Mouse (Mus musculus) heart, embryonic 10.5 days (tissue): ENCODE measurements around the gene Gucy2c. TPM values are rescaled to one million over a fixed set of nuclear protein-coding genes. Genes with fewer than 3 reads are reported as not detected.

Experiments used
- DNase-seq: peaks from one replicate; pipeline ENCODE4 v3.0.0-alpha.2; 2017; ENCODE audit warnings: low spot score
- H3K27ac ChIP-seq: fragments of 300-500 bp; sonication (generic); 2 replicates; pipeline ENCODE4 v1.5.1; 2016; ENCODE audit warnings: mild to moderate bottlenecking
- H3K27me3 ChIP-seq: fragments of 300-500 bp; sonication (generic); 2 replicates; pipeline ENCODE4 v1.6.1; 2016; ENCODE audit warnings: mild to moderate bottlenecking; ENCODE audit not compliant: poor library complexity, insufficient read depth, severe bottlenecking
- H3K36me3 ChIP-seq: fragments of 300-500 bp; sonication (generic); 2 replicates; pipeline ENCODE4 v1.6.1; 2016; ENCODE audit warnings: mild to moderate bottlenecking, moderate library complexity
- H3K4me1 ChIP-seq: fragments of 300-500 bp; sonication (generic); 2 replicates; pipeline ENCODE4 v1.6.1; 2016; ENCODE audit warnings: mild to moderate bottlenecking
- H3K4me3 ChIP-seq: fragments of 300-500 bp; sonication (generic); 2 replicates; pipeline ENCODE4 v1.5.1; 2016; ENCODE audit warnings: mild to moderate bottlenecking, moderate library complexity
- H3K9me3 ChIP-seq: fragments of 300-500 bp; sonication (generic); 2 replicates; pipeline ENCODE4 v1.6.1; 2016; ENCODE audit warnings: mild to moderate bottlenecking, moderate library complexity
- WGBS: fragments of 180-500 bp; shearing (Covaris S2); methylation state at CpG from one replicate; pipeline ENCODE4 v1.1.7; 2016; 5-methylcytosine and 5-hydroxymethylcytosine counted together
- polyA plus RNA-seq: library from polyadenylated mRNA; unstranded; fragments of >200 nt; fragmentation: Nextera tagmentation; extraction: Ambion mirVana; gene quantifications from 2 replicates; pipeline ENCODE4 v1.2.1, GENCODE M21; 2016

Gucy2c gene
- polyA plus RNA-seq, 1 experiment from 2014 or later, result 0.10 TPM

DNA sequence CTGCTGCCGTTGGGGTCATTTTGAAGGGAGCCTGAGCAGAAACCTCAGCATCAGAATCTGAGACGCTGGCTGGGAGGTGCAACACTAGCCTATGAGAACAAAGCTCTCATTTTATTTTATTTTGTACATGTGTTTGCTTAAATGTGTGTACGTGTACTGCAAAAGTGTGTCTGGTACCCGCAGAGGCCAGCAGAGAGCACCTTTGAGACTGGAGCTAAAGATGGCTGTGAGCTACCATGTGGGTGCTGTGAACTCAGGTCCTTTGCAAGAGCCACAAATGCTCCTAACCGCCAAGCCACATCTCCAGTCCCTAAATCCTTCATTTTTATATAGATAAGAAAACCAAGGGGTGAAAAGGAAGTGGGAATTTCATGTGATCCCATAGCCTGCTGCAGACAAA is 71.2 kb downstream of the Gucy2c start:
- Histone ChIP-seq H3K9me3 (no peaks in the 10 kb centered on the region), H3K27ac (no peak overlapping the region), H3K36me3 (no peaks in the 10 kb centered on the region), H3K4me1 (no peaks in the 10 kb centered on the region), H3K4me3 (no peak overlapping the region), H3K27me3 (no peaks in the 10 kb centered on the region)
- DNase-seq, result no peak
- WGBS, result 81% methylated on average over 5 of the region's 5 CpGs

- no peaks in the 10 kb centered on the region for H3K9me3 ChIP-seq
- DNase-seq, result no peak
- H3K4me3 ChIP-seq, result no peak overlapping the region
- H3K4me1 ChIP-seq, result no peaks in the 10 kb centered on the region
- no peak overlapping the region for H3K27ac ChIP-seq
- WGBS, result 91% methylated on average over 6 of the region's 6 CpGs
- no peaks in the 10 kb centered on the region for H3K36me3 ChIP-seq
- H3K27me3 ChIP-seq, result no peaks in the 10 kb centered on the region
Observed at GRCm38 (mm10) chr6:136708597-136708996, 73.0 kb downstream of the Gucy2c start.

- Histone ChIP-seq H3K4me3 (no peak overlapping the region), H3K9me3 (no peaks in the 10 kb centered on the region), H3K27me3 (no peaks in the 10 kb centered on the region), H3K36me3 (no peaks in the 10 kb centered on the region), H3K4me1 (peaks cover 13% of the 10 kb centered on the region), H3K27ac (no peak overlapping the region)
- no peak for DNase-seq
- 90% methylated on average over 3 of the region's 3 CpGs for WGBS
Observed at GRCm38 (mm10) chr6:136701878-136702277, 79.7 kb downstream of the Gucy2c start.

DNA sequence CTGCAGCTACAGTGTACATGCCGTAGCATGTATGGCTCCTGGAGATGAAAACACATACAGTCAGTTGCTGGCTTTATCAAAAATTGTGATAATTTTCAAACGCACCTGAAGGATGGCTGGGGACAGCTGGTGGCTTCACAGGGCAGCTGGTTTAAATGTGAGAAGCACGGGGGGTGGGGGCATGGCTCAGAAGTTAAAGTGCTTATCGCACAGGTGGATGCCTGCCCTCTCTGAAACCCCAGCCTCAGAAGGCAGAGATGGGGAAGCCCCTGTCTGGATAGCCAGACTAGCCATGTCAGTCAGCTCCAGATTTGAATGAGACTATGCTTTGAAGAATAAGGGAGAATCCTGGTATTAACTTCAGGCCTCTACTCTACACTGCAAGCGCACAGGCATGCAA is 80.4 kb downstream of the Gucy2c start:
- Histone ChIP-seq H3K4me1 (peaks cover 13% of the 10 kb centered on the region), H3K36me3 (no peaks in the 10 kb centered on the region), H3K9me3 (no peaks in the 10 kb centered on the region), H3K27me3 (no peaks in the 10 kb centered on the region), H3K27ac (no peak overlapping the region), H3K4me3 (no peak overlapping the region)
- DNase-seq, result no peak
- 81% methylated on average over 5 of the region's 5 CpGs for WGBS

GRCm38 (mm10) chr6:136691314-136691713 is 90.3 kb downstream of the Gucy2c start:
- H3K9me3 ChIP-seq, result no peaks in the 10 kb centered on the region
- no peaks in the 10 kb centered on the region; the same call in 1 of the 2 replicates for H3K4me1 ChIP-seq
- WGBS, result 92% methylated on average over 6 of the region's 6 CpGs

DNA sequence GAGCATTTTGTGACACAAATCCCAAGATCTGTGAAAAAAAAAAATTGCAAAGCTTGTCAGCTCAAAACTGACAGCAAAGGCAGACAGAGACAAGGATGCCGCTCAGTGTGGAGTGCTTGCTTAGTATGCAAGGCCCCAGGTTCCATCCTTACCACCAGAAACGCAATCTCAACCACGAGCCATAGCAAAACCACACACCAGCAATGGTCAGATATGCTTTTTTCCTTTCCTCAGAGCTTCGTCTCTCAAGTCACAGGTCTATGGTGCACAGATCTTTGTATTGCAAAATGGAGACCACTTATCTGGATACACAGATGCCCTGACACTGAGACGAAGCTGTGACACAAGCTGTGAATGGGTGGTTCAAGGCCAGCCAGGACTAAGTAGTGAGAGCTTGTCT is 91.0 kb downstream of the Gucy2c start:
- H3K4me1 ChIP-seq, result peaks cover 2% of the 10 kb centered on the region
- DNase-seq, result no peak
- no peaks in the 10 kb centered on the region for H3K27me3 ChIP-seq
- WGBS, result 71% methylated on average over 5 of the region's 5 CpGs
- H3K4me3 ChIP-seq, result no peak overlapping the region
- no peaks in the 10 kb centered on the region for H3K9me3 ChIP-seq
- no peaks in the 10 kb centered on the region; the same call in 1 of the 2 replicates for H3K36me3 ChIP-seq
- no peak overlapping the region for H3K27ac ChIP-seq

More at GRCm38 (mm10) chr6:136691314-136691713, 90.3 kb downstream of the Gucy2c start:
- no peaks in the 10 kb centered on the region for H3K27me3 ChIP-seq
- no peak for DNase-seq
- no peaks in the 10 kb centered on the region; the same call in 1 of the 2 replicates for H3K36me3 ChIP-seq
- no peak overlapping the region for H3K4me3 ChIP-seq
- H3K27ac ChIP-seq, result no peak overlapping the region

DNA sequence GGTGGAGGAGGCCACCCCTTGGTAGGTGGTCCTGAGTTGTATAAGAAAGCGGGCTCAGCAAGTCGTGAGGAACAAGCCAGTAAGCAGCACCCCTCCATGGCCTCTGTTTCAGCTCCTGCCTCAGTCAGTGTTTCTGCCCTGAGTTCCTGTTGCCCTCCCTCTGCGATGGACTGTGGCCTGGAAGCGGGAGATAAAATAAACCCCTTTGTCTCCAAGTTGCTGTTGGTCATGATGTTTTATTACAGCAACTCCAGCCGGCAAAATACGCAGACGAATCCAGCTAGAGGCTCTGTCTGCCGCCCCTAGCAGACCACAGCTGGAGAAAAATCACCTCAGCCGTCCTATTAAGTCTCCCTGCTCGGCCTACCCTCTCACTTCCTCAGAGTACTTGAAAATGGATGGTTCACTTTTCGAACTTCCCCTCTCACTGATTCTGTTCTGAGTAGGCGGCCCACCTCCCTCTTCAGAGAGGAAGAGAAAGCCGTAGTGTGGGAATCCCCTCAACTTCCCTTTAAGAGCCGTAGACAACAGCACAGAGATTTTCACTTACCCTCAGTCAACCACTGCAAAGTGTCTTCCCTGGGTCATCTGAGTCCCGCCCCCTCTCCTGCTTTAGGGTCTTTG is 91.7 kb downstream of the Gucy2c start:
- Histone ChIP-seq H3K9me3 (no peaks in the 10 kb centered on the region), H3K36me3 (no peaks in the 10 kb centered on the region; the same call in 1 of the 2 replicates), H3K27ac (no peak overlapping the region), H3K4me1 (peaks cover 8% of the 10 kb centered on the region), H3K27me3 (no peaks in the 10 kb centered on the region), H3K4me3 (no peak overlapping the region)
- DNase-seq, result no peak
- WGBS, result 71% methylated on average over 15 of the region's 15 CpGs

- Histone ChIP-seq H3K9me3 (0 out of 2 replicates have a peak, but pooled peaks cover 3% of the 10 kb centered on the region), H3K4me3 (no peak overlapping the region), H3K27ac (peak overlapping the region; percentile 59), H3K36me3 (no peaks in the 10 kb centered on the region), H3K4me1 (peaks cover 18% of the 10 kb centered on the region), H3K27me3 (no peaks in the 10 kb centered on the region)
- no peak for DNase-seq
- WGBS, result 64% methylated on average over 5 of the region's 5 CpGs
Observed at GRCm38 (mm10) chr6:136685433-136685832, 96.1 kb downstream of the Gucy2c start.

DNA sequence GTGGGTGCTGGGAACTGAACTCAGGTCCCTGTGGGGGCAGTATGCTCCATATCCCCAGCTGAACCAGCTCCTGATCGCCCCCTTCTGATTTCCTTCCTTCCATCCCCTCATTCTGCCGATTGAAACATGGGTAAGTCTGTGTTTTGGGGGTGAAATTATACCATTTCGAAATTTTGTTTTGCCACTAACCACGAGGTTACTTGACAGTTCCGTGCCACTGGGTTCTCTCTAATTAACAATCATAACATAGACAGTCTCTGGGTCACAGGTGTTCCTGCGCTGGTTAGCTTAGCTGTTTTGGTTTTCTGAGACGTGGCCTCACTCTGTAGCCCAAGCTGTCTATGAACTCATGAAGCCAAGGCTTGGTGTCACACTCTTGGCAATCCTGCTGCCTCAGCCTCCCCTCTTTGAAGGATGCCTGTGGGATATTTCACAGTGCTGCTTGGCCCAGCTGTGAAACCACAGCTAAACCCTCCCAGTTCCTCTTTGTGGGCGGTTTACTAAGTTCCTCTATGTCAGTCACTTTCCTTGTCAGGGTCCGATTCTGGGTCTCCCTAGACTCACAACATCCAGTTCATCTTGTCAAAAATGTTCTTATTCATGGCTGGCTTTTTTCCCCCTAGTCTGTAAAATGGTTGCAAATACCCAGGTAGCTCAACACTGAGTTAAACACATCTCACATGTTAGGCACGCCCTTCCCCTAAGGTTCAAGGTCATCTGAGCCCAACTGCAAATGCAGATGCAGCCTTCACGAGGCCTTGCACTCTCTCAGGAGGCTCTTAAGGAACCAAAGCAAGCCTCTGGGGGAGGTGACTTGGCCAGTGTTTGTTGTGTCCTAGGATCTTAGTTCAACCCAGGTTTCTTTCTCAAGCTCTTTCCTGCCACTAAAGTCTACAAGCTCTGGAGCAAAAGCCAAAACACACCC is 97.9 kb downstream of the Gucy2c start:
- Histone ChIP-seq H3K9me3 (0 out of 2 replicates have a peak, but pooled peaks cover 3% of the 10 kb centered on the region), H3K4me1 (peaks cover 22% of the 10 kb centered on the region), H3K4me3 (no peak overlapping the region), H3K36me3 (no peaks in the 10 kb centered on the region), H3K27me3 (no peaks in the 10 kb centered on the region), H3K27ac (peak overlapping the region; percentile 65; the same call in 1 of the 2 replicates)
- WGBS, result 82% methylated on average over 11 of the region's 11 CpGs
- no peak for DNase-seq

DNA sequence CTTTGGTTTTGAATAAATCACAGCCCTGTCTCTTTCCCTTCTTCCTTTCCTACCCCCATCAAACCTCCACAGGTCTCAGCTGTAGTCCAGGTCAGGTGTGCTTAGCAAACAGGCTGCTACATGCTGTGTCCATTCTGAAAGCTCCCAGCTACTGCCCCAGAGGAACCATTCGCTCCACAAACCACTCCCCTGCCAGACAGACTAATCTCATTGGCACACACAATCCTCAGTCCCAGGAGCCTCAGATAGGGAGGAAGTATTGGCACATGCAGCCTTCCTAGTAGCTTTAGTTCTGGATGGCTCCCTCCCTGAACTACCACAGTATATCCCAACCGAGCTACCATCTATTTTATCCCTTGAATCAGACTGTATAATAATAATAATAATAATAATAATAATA is 102.2 kb downstream of the Gucy2c start:
- Histone ChIP-seq H3K27me3 (no peaks in the 10 kb centered on the region), H3K4me3 (no peak overlapping the region), H3K27ac (no peak overlapping the region), H3K9me3 (0 out of 2 replicates have a peak, but pooled peaks cover 3% of the 10 kb centered on the region), H3K36me3 (no peaks in the 10 kb centered on the region), H3K4me1 (peaks cover 8% of the 10 kb centered on the region)
- DNase-seq, result no peak
- WGBS, result 24% methylated on average over 2 of the region's 2 CpGs

- 88% methylated on average over 6 of the region's 6 CpGs for WGBS
Observed at GRCm38 (mm10) chr6:136674935-136675334, 106.6 kb downstream of the Gucy2c start.

DNA sequence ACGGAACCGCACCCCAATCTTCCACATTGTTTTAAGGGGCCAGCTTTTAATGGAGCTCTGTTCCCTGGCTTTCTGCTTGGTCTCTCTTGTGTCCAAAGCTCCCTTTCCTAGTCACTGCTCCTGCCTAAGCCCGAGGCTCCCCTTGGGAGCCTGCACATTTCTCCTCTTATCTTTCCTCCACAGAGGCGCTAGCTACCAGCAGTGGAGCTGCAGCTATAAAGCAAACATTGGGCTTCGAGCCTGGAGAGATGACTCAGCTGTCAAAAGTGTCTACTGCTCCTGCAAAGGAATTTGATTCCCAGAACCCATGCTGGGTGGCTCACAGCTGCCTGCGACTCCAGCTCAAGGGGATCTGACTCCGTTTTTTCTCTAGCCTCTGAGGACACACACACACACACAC is 109.1 kb downstream of the Gucy2c start:
- no peaks in the 10 kb centered on the region for H3K36me3 ChIP-seq
- H3K27me3 ChIP-seq, result no peaks in the 10 kb centered on the region
- H3K4me3 ChIP-seq, result peak overlapping the region; percentile 8; the same call in 1 of the 2 replicates
- 34% methylated on average over 7 of the region's 7 CpGs for WGBS
- peaks cover 7% of the 10 kb centered on the region; the same call in 1 of the 2 replicates for H3K9me3 ChIP-seq
- peaks cover 25% of the 10 kb centered on the region for H3K4me1 ChIP-seq
- peak; percentile 79 for DNase-seq
- H3K27ac ChIP-seq, result peak overlapping the region; percentile 57

More at GRCm38 (mm10) chr6:136674935-136675334, 106.6 kb downstream of the Gucy2c start:
- no peaks in the 10 kb centered on the region for H3K36me3 ChIP-seq
- no peaks in the 10 kb centered on the region for H3K27me3 ChIP-seq
- no peak overlapping the region for H3K4me3 ChIP-seq
- peaks cover 20% of the 10 kb centered on the region for H3K4me1 ChIP-seq
- no peak overlapping the region for H3K27ac ChIP-seq
- peaks cover 7% of the 10 kb centered on the region; the same call in 1 of the 2 replicates for H3K9me3 ChIP-seq
- no peak for DNase-seq

DNA sequence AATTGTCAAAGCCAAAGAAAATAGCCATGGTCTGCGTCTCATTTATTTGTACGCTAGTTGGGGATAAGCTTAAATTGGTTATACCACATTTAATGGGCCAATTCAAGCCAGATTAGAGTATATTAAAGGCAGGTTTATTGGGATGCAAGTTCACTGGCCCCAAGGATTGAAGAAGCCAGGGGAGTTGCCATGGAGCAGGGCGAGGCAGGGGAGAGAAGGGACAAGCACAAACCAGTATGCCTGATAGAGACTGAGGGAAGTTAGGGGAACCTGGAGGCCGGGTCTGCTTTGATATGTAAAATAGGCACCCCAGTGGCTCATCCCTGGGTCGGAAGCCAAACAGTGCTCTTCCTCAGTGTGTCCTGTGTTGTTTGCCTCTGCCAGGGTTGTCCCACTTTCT is 112.3 kb downstream of the Gucy2c start:
- no peak overlapping the region for H3K27ac ChIP-seq
- WGBS, result 70% methylated on average over 5 of the region's 5 CpGs

More for the DNA sequence above, 112.3 kb downstream of the Gucy2c start:
- no peak for DNase-seq
- Histone ChIP-seq H3K4me3 (no peak overlapping the region), H3K9me3 (peaks cover 7% of the 10 kb centered on the region; the same call in 1 of the 2 replicates), H3K4me1 (peaks cover 25% of the 10 kb centered on the region), H3K36me3 (no peaks in the 10 kb centered on the region), H3K27me3 (no peaks in the 10 kb centered on the region)
